In genomic region chr13:94205234-94205633, GRCm38 (mm10) we compare ENCODE assay signal across 9 mouse cellular contexts.
DNase-seq lines count a peak whose midpoint lies in the region; ATAC-seq lines count a peak whose summit lies in the region.
"Had no signal": no experiment of that assay in that cellular context is flagged by ENCODE, and none has a peak within 500 bp of the region (broad histone marks: within the 10 kb centered on the region; RNA-seq: fewer than 3 reads in every experiment).

No protein-coding gene starts in this region.

- peak; percentile 36 for DNase-seq in ovary, postnatal 14 days (ENCODE audit: low spot score)
- no peak for DNase-seq in ovary, postnatal 10 days (ENCODE audit: low spot score)
- peak; percentile 28 for DNase-seq in adrenal gland, adult 8-10 months
- peak; percentile 80 for DNase-seq in embryo, embryonic 11 days
- DNase-seq in hindbrain, embryonic 14.5 days (ENCODE audit: low spot score) = peak; percentile 65
- peak; percentile 13 for DNase-seq in liver, embryonic 13.5 days
- no peak for DNase-seq in spleen, postnatal 36 days (ENCODE audit: low spot score in 2 of 2)

- no peak overlapping the region for H3K4me3 ChIP-seq in hindbrain, embryonic 14.5 days (replicated peaks; ENCODE audit: low read length)
- no peak overlapping the region for H3K4me3 ChIP-seq in liver, embryonic 13.5 days (replicated peaks)
- no peak overlapping the region for H3K4me3 ChIP-seq in neural tube, embryonic 12.5 days
- H3K4me3 ChIP-seq: myocyte had no signal

- H3K36me3 ChIP-seq in hindbrain, embryonic 14.5 days (replicated peaks; ENCODE audit: control insufficient read depth, insufficient read depth) = peaks cover 60% of the 10 kb centered on the region
- peaks cover 14% of the 10 kb centered on the region for H3K36me3 ChIP-seq in liver, embryonic 13.5 days
- H3K36me3 ChIP-seq in neural tube, embryonic 12.5 days = peaks cover 20% of the 10 kb centered on the region

- ATAC-seq in hindbrain, embryonic 14.5 days (ENCODE audit: low FRiP score) = peak; percentile 78
- ATAC-seq in liver, embryonic 13.5 days (ENCODE audit: low read depth) = no peak
- ATAC-seq in neural tube, embryonic 12.5 days (ENCODE audit: low FRiP score, low read depth) = peak; percentile 74; the same call in 1 of the 2 replicates

- no peaks in the 10 kb centered on the region for H3K27me3 ChIP-seq in hindbrain, embryonic 14.5 days (ENCODE audit: control insufficient read depth, insufficient read depth, low read length)
- no peaks in the 10 kb centered on the region for H3K27me3 ChIP-seq in liver, embryonic 13.5 days
- no peaks in the 10 kb centered on the region for H3K27me3 ChIP-seq in neural tube, embryonic 12.5 days (replicated peaks)

- H3K9ac ChIP-seq in hindbrain, embryonic 14.5 days = no peak overlapping the region
- H3K9ac ChIP-seq in liver, embryonic 13.5 days = no peak overlapping the region
- H3K9ac ChIP-seq in neural tube, embryonic 12.5 days = no peak overlapping the region

- H3K9me3 ChIP-seq in hindbrain, embryonic 14.5 days (ENCODE audit: control insufficient read depth, low read length) = peaks cover 4% of the 10 kb centered on the region; the same call in 1 of the 2 replicates
- 0 out of 2 replicates have a peak, but pooled peaks cover 3% of the 10 kb centered on the region for H3K9me3 ChIP-seq in liver, embryonic 13.5 days (replicated peaks)
- H3K9me3 ChIP-seq in neural tube, embryonic 12.5 days = 0 out of 2 replicates have a peak, but pooled peaks cover 5% of the 10 kb centered on the region

- WGBS in hindbrain, embryonic 14.5 days = 13% methylated on average over 6 of the region's 6 CpGs
- 14% methylated on average over 6 of the region's 6 CpGs for WGBS in liver, embryonic 13.5 days (ENCODE audit: insufficient replicate concordance)
- 10% methylated on average over 6 of the region's 6 CpGs for WGBS in neural tube, embryonic 12.5 days

- no peaks in the 10 kb centered on the region for H3K4me1 ChIP-seq in hindbrain, embryonic 14.5 days (replicated peaks; ENCODE audit: control insufficient read depth, insufficient read depth, low read length)
- no peaks in the 10 kb centered on the region for H3K4me1 ChIP-seq in liver, embryonic 13.5 days (replicated peaks)
- H3K4me1 ChIP-seq in neural tube, embryonic 12.5 days = no peaks in the 10 kb centered on the region

- no peak overlapping the region for H3K27ac ChIP-seq in hindbrain, embryonic 14.5 days
- no peak overlapping the region for H3K27ac ChIP-seq in liver, embryonic 13.5 days
- no peak overlapping the region for H3K27ac ChIP-seq in neural tube, embryonic 12.5 days

- H3K4me2 ChIP-seq in hindbrain, embryonic 14.5 days (replicated peaks) = no peak overlapping the region
- no peak overlapping the region for H3K4me2 ChIP-seq in liver, embryonic 13.5 days
- no peak overlapping the region for H3K4me2 ChIP-seq in neural tube, embryonic 12.5 days (replicated peaks)

Comparison
In these comparisons a context has a peak if more than half of its experiments do, and no peak if none do; other contexts are left out.
1. DNase-seq: peak in ovary, postnatal 14 days (single experiment), adrenal gland, adult 8-10 months (single experiment), embryo, embryonic 11 days (single experiment), hindbrain, embryonic 14.5 days (single experiment) and liver, embryonic 13.5 days (single experiment); none in ovary, postnatal 10 days (single experiment) and spleen, postnatal 36 days (0 of 2).